Mouse (Mus musculus) forebrain, embryonic 10.5 days (tissue): ENCODE data around the gene Atg4b. TPM values are rescaled to one million over a fixed set of nuclear protein-coding genes. Genes with fewer than 3 reads are reported as not detected.
"Not testable (repeated sequence)": the region's sequence is repeated elsewhere in the genome, so short reads cannot be mapped to it uniquely, and the experiment has no call there.

Source experiments
- DNase-seq: peaks from one replicate; pipeline ENCODE4 v3.0.0-alpha.2; 2017; ENCODE audit warnings: low spot score; ENCODE audit errors: extremely low spot score
- H3K27ac ChIP-seq: fragments of 300-500 bp; sonication (generic); 2 replicates; pipeline ENCODE4 v1.5.1; 2016; ENCODE audit warnings: mild to moderate bottlenecking
- H3K27me3 ChIP-seq: fragments of 300-500 bp; sonication (generic); 2 replicates; pipeline ENCODE4 v1.6.1; 2016; ENCODE audit warnings: mild to moderate bottlenecking; ENCODE audit not compliant: poor library complexity, severe bottlenecking
- H3K36me3 ChIP-seq: fragments of 300-500 bp; sonication (generic); replicated peaks from 2 replicates; pipeline ENCODE4 v1.6.1; 2016; ENCODE audit warnings: mild to moderate bottlenecking, moderate library complexity
- H3K4me1 ChIP-seq: fragments of 300-500 bp; sonication (generic); 2 replicates; pipeline ENCODE4 v1.6.1; 2016
- H3K4me3 ChIP-seq: fragments of 300-500 bp; sonication (generic); 2 replicates; pipeline ENCODE4 v1.5.1; 2016; ENCODE audit warnings: mild to moderate bottlenecking, moderate library complexity
- H3K9me3 ChIP-seq: fragments of 300-500 bp; sonication (generic); 2 replicates; pipeline ENCODE4 v1.6.1; 2016; ENCODE audit warnings: mild to moderate bottlenecking, moderate library complexity
- WGBS: fragments of 180-500 bp; shearing (Covaris S2); methylation state at CpG from one replicate; pipeline ENCODE4 v1.1.7; 2016; 5-methylcytosine and 5-hydroxymethylcytosine counted together
- polyA plus RNA-seq: library from polyadenylated mRNA; unstranded; fragments of >200 nt; fragmentation: Nextera tagmentation; extraction: Ambion mirVana; gene quantifications from 2 replicates; pipeline ENCODE4 v1.2.1, GENCODE M21; 2016

Gene Atg4b
- polyA plus RNA-seq, 1 experiment from 2014 or later = 90.2 TPM

DNA sequence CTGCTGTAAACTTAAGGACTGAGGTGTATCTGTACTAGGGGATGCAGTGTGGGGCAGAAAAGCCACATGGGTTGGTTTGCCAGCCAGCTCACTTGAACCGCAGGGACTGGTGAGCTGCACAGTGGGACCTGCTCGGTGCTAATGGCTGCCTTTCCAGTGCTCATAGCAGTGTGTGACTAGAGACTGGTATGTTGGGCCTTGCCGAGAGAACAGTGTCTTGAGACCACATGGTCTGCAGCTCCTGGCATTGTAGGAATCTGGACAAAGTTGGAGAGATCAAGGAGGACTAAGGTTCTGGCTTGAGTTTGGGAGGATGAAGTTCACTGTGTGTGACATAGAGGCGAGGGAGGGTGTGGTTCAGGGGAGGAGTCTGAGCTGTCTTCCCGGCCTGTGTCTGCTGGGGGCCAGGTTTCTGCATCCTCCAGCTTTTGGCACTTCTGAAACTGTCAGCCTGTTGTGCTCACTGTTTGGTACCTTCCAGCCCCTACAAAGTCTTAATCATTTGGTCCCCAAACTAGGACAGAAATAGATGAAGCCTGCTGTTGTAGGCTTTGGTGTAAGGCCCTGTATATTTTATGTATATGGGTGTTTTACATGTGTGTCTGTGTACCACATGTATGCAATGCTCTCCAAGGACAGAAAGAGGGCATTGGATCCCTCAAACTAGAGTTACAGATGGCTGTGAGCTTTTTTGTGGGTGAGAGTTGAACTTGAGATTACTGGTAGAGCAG lies 54.1 kb downstream of the Atg4b start:
- peaks cover 56% of the 10 kb centered on the region for H3K36me3 ChIP-seq
- no peak overlapping the region for H3K27ac ChIP-seq
- peak overlapping the region; percentile 81; the same call in 1 of the 2 replicates for H3K4me3 ChIP-seq
- H3K9me3 ChIP-seq = no peaks in the 10 kb centered on the region
- peaks cover 39% of the 10 kb centered on the region for H3K4me1 ChIP-seq
- DNase-seq = no peak
- 88% methylated on average over 5 of the region's 5 CpGs for WGBS
- no peaks in the 10 kb centered on the region for H3K27me3 ChIP-seq

DNA sequence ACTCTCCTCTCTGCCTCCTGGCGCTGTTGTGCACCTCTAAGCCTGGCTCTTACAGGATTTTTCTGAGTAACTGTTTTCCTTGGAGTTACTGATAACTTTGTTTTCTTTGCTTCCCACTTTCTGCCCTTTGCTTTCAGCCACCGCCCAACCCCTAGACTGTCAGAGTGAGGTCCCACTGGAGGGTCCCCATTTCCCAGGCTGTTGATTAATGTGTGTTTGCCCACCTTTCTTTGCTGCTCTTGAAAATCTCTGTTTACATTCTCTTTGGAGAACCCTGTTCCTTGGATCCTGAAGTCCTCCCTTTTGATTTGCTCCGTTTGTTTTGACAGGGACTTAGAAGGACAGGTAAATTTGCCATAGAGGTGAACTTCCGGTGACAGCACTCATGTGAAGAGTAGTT lies 57.6 kb downstream of the Atg4b start:
- Histone ChIP-seq H3K9me3 (no peaks in the 10 kb centered on the region), H3K27ac (no peak overlapping the region), H3K36me3 (peaks cover 87% of the 10 kb centered on the region), H3K4me3 (no peak overlapping the region), H3K27me3 (no peaks in the 10 kb centered on the region), H3K4me1 (peaks cover 15% of the 10 kb centered on the region)
- 95% methylated on average over 4 of the region's 4 CpGs for WGBS
- no peak for DNase-seq

DNA sequence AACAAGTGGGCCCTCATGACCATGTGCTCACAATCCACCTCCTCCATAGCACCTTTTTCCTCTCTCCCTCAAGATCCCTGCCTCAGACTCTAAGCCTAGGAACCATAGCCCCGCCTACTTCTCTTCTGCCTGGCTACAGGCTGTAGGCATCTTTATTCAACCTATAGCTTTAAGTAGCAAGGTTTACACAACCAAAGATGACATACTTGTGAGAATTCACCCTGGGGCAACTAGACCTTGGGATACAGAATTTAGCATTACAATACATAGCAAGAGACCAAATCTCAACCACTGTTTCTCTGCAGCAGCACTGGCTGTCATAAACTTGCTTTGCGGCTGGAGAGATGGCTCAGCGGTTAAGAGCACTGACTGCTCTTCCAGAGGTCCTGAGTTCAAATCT lies 58.7 kb downstream of the Atg4b start:
- H3K4me3 ChIP-seq = no peak overlapping the region
- no peaks in the 10 kb centered on the region for H3K27me3 ChIP-seq
- no peak overlapping the region for H3K27ac ChIP-seq
- H3K36me3 ChIP-seq = peaks cover 97% of the 10 kb centered on the region
- 96% methylated on average over 3 of the region's 3 CpGs for WGBS
- DNase-seq = no peak
- H3K4me1 ChIP-seq = peaks cover 6% of the 10 kb centered on the region
- H3K9me3 ChIP-seq = no peaks in the 10 kb centered on the region

DNA sequence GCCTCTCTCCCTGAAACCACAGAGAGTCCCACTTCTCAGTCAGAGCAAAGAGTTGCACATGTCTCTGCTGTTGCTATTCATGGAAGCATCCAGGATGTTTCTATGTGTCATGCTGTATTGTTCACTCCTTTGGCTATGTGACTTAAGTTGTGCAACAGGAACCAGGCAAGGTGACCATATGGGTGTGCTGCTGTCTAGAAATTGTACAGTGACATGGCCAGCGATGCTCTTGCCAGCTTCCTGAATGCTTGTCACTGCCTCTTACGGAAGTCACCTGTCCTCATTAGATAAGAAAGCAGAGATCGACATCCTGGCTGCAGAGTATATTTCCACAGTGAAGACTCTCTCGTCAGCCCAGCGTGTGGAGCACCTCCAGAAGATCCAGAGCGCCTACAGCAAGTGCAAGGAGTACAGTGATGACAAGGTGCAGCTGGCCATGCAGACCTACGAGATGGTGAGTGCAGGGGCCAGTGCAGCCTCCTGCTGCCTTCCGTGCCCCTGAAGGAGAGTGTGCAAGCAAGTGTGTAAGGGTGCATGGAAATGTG lies 60.3 kb downstream of the Atg4b start:
- H3K27ac ChIP-seq = no peak overlapping the region
- 95% methylated on average over 8 of the region's 8 CpGs for WGBS
- DNase-seq = no peak

DNA sequence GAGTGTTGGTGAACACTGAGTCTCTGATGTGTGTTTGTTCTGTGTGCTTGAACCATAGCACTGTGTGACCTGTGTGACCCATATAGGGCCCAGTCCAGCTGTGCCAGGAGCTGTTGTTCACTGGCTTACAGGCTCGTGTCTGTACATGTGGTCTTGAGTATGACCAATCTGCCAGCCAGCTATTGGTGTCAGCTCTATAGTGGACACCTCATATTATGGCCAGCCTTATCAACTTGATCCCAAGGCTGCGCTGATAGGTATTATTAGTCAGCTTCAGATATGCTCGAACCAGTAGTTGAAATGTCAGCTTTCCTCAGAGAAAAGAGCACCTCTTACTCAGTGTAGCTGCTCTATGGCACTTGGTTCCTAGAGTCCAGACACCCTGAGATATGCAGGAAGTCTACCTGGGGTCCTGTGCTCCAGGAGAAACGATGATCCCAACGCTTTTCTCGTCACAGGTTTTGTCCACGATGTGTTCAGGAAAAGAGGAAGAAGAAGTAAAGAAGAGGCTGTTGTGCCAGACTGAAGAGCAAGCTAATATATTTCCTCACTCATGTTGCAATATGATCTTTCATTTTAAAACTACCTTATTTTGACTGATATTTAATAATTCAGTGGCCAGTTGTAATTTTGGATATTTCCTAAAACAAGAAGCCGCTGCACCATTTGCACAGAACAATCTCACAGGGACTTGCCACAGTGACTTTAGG lies 66.7 kb downstream of the Atg4b start:
- DNase-seq = no peak
- no peak overlapping the region for H3K4me3 ChIP-seq
- H3K27ac ChIP-seq = no peak overlapping the region
- no peaks in the 10 kb centered on the region for H3K27me3 ChIP-seq
- H3K4me1 ChIP-seq = no peaks in the 10 kb centered on the region
- WGBS = 96% methylated on average over 8 of the region's 8 CpGs
- H3K36me3 ChIP-seq = peaks cover 91% of the 10 kb centered on the region
- no peaks in the 10 kb centered on the region for H3K9me3 ChIP-seq

More for the DNA sequence above, 60.3 kb downstream of the Atg4b start:
- no peak overlapping the region for H3K4me3 ChIP-seq
- H3K4me1 ChIP-seq = no peaks in the 10 kb centered on the region
- no peaks in the 10 kb centered on the region for H3K27me3 ChIP-seq
- H3K36me3 ChIP-seq = peaks cover 97% of the 10 kb centered on the region
- no peaks in the 10 kb centered on the region for H3K9me3 ChIP-seq

DNA sequence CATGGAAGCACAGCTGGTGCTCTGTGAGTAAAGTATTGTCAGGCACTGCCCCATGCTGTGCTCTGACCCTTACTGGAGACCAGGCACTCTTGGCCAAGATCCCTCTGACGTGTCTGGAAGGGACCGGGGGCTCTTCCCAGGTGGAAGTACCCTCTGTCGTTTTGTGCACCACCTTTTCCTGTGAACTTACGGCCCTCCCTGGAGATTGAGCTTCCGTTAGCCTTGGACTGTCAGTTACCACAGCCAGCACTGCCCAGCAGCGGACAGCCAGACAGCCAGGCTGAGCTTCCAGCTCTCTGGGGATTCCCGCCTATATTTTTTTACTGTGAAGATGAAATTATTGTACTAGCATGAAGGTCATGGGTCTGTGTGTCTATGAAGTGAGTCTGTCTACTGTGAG lies 67.4 kb downstream of the Atg4b start:
- Histone ChIP-seq H3K27ac (no peak overlapping the region), H3K36me3 (peaks cover 84% of the 10 kb centered on the region), H3K4me3 (no peak overlapping the region), H3K9me3 (no peaks in the 10 kb centered on the region), H3K4me1 (no peaks in the 10 kb centered on the region), H3K27me3 (no peaks in the 10 kb centered on the region)
- 92% methylated on average over 7 of the region's 7 CpGs for WGBS
- no peak for DNase-seq

DNA sequence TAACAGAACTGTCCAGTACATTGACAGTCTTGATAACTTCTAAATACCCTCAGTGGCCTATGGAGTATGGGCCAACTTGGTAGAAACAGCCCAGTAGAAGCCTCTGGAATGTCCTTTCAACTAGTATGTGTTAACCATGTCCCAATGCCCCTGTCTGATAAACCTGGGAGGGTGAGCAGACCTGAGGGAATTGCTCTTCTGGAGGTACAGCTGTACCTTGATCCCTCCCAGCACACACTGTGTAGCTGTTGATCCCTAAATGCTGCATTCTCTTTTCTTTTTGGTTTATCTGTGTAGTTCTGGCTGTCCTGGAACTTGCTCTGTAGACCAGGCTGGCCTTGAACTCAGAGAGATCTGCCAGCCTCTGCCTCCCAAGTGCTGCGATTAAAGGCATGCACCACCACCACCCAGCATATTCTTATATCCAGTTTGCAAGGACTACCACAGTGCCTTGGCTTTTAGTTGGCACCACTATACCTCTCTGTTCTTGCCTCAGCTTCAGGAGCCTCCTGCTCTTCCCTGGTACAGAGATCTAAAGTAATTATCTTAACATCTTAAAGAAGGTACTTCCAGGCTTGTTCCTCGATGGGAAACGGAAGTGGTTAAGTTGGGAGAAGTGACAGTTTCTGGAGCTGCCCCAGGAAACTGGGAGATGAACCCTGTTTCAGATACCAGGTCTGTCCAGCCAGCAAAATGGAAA lies 72.6 kb downstream of the Atg4b start:
- Histone ChIP-seq H3K36me3 (peaks cover 32% of the 10 kb centered on the region), H3K4me1 (peaks cover 20% of the 10 kb centered on the region), H3K9me3 (no peaks in the 10 kb centered on the region), H3K27ac (no peak overlapping the region), H3K4me3 (no peak overlapping the region; the same call in 1 of the 2 replicates), H3K27me3 (no peaks in the 10 kb centered on the region)
- no peak for DNase-seq
- 81% methylated on average over 3 of the region's 3 CpGs for WGBS

DNA sequence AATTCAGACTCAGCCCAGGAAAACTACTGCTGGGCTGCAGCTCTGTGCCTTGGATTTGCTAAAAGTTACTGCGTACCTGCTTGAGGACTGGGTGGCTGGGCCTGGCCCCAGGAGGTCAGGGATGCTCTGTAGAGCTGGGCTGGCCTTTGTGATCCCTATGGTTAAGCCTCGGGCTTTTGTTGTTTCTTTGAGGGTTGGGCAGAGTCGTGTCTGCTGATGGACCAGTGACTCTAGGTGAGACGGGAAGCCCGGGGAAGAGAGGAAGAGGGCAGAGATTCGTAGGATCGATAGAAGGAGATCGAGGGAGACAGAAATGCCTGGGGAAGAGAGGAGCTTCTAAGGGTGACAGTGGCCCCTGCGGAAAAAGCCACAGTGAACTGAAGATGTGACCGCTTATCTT lies 73.3 kb downstream of the Atg4b start, which contains the start of gene D2hgdh:
D2hgdh (plus strand) TSS at position 301 of the 400 bp plus-strand sequence.
- DNase-seq = no peak
- H3K4me1 ChIP-seq = peaks cover 20% of the 10 kb centered on the region
- peak within 1 kb of the TSS; percentile 62 for H3K4me3 ChIP-seq
- WGBS = 4% methylated on average over 10 of the region's 10 CpGs
- peaks cover 29% of the 10 kb centered on the region for H3K36me3 ChIP-seq
- peak within 1 kb of the TSS; percentile 88 for H3K27ac ChIP-seq
- H3K9me3 ChIP-seq = no peaks in the 10 kb centered on the region
- H3K27me3 ChIP-seq = no peaks in the 10 kb centered on the region

DNA sequence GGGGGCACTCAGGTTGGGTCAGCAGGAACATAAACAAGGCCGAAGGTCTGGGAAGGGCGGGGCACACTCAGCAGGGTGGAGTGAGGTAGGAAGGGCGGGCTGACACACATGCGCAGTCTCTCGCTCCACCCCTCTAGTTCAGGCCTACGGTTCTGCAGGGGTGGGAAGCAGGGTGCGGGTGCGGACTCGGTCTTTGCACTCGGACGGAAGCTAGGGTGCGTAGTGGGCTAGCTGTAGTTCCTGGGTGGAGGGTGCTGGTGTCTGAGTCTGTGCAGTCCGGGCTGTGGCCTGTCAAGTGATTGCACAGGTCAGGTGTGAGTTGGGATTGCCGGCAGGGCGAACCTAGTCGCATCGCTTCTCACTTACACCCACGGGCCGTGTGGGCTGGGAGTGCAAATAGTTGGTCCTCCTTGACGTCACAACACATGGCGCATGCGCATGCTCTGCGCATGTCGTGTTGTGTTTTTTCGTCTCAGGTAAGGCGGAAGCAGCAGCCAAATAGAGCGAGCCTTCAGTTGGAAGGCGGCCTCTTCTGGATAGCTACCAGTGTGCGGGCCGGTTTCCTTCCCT lies 73.9 kb downstream of the Atg4b start:
- H3K27ac ChIP-seq = peak overlapping the region; percentile 88
- H3K27me3 ChIP-seq = no peaks in the 10 kb centered on the region
- H3K9me3 ChIP-seq = no peaks in the 10 kb centered on the region
- H3K36me3 ChIP-seq = peaks cover 24% of the 10 kb centered on the region
- H3K4me1 ChIP-seq = peaks cover 20% of the 10 kb centered on the region
- peak overlapping the region; percentile 62 for H3K4me3 ChIP-seq
- peak; percentile 89 for DNase-seq
- under 1% methylated on average over 30 of the region's 30 CpGs for WGBS

DNA sequence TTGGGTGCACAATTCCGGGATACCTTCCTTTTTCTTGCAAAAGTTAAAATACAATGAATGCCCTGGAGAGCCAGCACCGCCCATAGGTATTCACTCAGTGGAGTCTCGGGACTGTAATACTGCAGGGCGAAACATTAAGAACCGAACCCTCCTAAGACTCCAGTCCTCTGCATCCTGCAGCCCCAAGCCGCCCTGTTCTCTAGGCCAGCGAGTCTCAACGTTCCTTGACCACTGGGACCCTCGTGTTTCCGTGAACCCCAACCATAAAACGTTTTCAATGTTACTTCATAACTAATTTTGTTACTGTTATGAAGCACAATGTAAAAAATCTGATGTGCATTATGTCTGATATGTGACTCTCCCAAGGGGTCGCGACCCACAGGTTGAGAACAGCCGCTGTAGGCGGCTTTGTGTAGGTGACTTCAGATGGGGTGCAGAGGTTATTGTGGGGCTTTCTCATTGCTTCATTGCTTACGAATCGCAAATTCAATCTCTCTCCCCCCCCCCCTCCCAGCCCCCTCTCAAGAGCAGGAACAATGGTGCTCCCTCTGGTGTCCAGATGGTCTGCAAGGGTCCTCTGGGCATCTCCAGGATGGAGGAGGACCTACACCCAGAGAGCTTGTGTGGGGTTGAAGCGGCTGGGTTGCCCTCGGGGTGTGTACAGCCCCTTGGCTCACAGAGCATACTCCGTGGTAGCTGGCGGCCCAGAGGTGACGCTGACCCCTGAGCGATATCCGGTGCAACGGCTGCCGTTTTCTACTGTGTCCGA lies 74.7 kb downstream of the Atg4b start:
- H3K4me3 ChIP-seq = peak overlapping the region; percentile 62
- H3K27me3 ChIP-seq = no peaks in the 10 kb centered on the region
- peaks cover 16% of the 10 kb centered on the region for H3K36me3 ChIP-seq
- H3K9me3 ChIP-seq = no peaks in the 10 kb centered on the region
- no peak for DNase-seq
- H3K4me1 ChIP-seq = peaks cover 20% of the 10 kb centered on the region
- WGBS = 47% methylated on average over 27 of the region's 27 CpGs
- H3K27ac ChIP-seq = peak overlapping the region; percentile 88

DNA sequence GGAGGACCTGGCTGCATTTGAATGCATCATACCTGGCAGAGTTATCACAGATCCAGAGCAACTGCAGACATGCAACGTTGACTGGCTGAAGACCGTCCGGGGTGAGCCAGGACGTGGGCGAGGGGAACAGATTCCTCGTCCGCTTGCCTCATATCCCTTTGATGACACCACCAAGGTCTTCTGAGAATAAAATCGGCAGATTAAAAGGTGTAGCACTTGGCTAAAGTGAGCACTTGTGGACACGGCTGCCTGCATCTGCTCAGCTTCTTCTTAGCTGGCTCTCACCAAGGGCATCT lies 75.2 kb downstream of the Atg4b start:
- Histone ChIP-seq H3K9me3 (no peaks in the 10 kb centered on the region), H3K27ac (peak overlapping the region; percentile 88; the same call in 1 of the 2 replicates), H3K27me3 (no peaks in the 10 kb centered on the region), H3K4me3 (peak overlapping the region; percentile 62), H3K4me1 (peaks cover 20% of the 10 kb centered on the region), H3K36me3 (peaks cover 11% of the 10 kb centered on the region)
- 96% methylated on average over 9 of the region's 9 CpGs for WGBS
- no peak for DNase-seq

DNA sequence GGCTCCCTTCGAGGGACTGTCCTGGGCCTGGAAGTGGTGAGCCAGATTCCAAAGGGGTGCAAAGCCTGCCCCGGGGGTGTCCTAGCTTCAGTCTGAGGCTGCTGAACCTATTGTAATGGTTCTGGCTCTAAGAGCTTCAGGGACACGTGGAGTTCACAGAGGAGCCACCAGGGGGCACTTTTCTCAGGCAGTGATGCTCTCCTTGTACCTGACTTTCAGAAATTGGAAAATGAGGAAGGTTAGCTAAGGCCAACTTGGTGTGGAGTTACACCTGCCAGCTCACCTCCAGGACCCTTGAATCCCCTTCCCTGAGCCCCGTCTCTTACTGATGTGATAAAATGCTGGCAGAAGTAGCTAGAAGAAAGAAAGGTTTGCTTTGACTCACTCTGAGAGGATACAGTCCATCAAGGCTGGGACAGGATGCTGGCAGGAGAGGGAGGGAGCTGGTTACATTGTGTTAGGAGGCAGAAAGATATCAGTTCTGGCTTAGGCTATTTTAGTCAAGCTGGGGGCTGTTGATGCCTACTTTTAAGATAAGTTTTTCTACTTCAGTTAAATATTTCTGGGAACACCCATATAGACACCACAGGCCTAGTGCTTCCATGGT lies 81.6 kb downstream of the Atg4b start:
- 66% methylated on average over 4 of the region's 4 CpGs for WGBS
- DNase-seq, H3K9me3 ChIP-seq, H3K27me3 ChIP-seq, H3K4me1 ChIP-seq, H3K27ac ChIP-seq, H3K4me3 ChIP-seq: not testable (repeated sequence)
- H3K36me3 ChIP-seq = peaks cover 32% of the 10 kb centered on the region
